Mouse (Mus musculus): ENCODE results near the gene Ndufb2. TPM values are rescaled to one million over a fixed set of nuclear protein-coding genes. Genes with fewer than 3 reads are reported as not detected.

Ndufb2 gene
- 408 and 423 TPM in 2 replicates for polyA plus RNA-seq (2015; fragmentation: Nextera tagmentation; extraction: Ambion mirVana)

GRCm38 (mm10) chr6:39592401-39593214 lies at the start of gene Ndufb2:
Gene Ndufb2 (plus strand): TSS chr6:39592574.
- WGBS, result under 1% methylated on average over 56 of the region's 56 CpGs
- H3K9ac ChIP-seq (ENCODE audit: low read depth, low read length), result peak within 1 kb of the TSS; percentile 92
- no peaks in the 10 kb centered on the region for H3K9me3 ChIP-seq (ENCODE audit: control insufficient read depth, low read length)
- peak; percentile 99 for ATAC-seq
- H3K4me1 ChIP-seq (ENCODE audit: control insufficient read depth, insufficient read depth, low read length), result peaks cover 7% of the 10 kb centered on the region
- no peaks in the 10 kb centered on the region for H3K27me3 ChIP-seq (replicated peaks; ENCODE audit: control insufficient read depth, insufficient read depth, low read length)
- no peaks in the 10 kb centered on the region for H3K36me3 ChIP-seq (ENCODE audit: control insufficient read depth, insufficient read depth, low read length)
- H3K4me3 ChIP-seq (ENCODE audit: low read length), result peak within 1 kb of the TSS; percentile 85
- H3K4me2 ChIP-seq (ENCODE audit: low read depth, low read length), result peak within 1 kb of the TSS; percentile 66
- peak within 1 kb of the TSS; percentile 88 for H3K27ac ChIP-seq (ENCODE audit: low read length)

- H3K4me3 ChIP-seq (ENCODE audit: low read length), result 0 out of 2 replicates have a peak overlapping the region, but pooled peaks have one; percentile 2
- H3K27me3 ChIP-seq (replicated peaks; ENCODE audit: control insufficient read depth, insufficient read depth, low read length), result no peaks in the 10 kb centered on the region
- H3K27ac ChIP-seq (ENCODE audit: low read length), result peak overlapping the region; percentile 80
- H3K9me3 ChIP-seq (ENCODE audit: control insufficient read depth, low read length), result no peaks in the 10 kb centered on the region
- peak; percentile 92 for ATAC-seq
- no peaks in the 10 kb centered on the region for H3K36me3 ChIP-seq (ENCODE audit: control insufficient read depth, insufficient read depth, low read length)
- peak overlapping the region; percentile 38 for H3K9ac ChIP-seq (ENCODE audit: low read depth, low read length)
- H3K4me2 ChIP-seq (ENCODE audit: low read depth, low read length), result peak overlapping the region; percentile 15; the same call in 1 of the 2 replicates
- H3K4me1 ChIP-seq (ENCODE audit: control insufficient read depth, insufficient read depth, low read length), result peaks cover 42% of the 10 kb centered on the region
- 14% methylated on average over 15 of the region's 15 CpGs for WGBS
Measured at GRCm38 (mm10) chr6:39542631-39543597, 49.5 kb upstream of the Ndufb2 start.

GRCm38 (mm10) chr6:39543769-39544420 lies 48.5 kb upstream of the Ndufb2 start:
- H3K4me1 ChIP-seq (ENCODE audit: control insufficient read depth, insufficient read depth, low read length), result peaks cover 35% of the 10 kb centered on the region
- ATAC-seq, result no peak
- no peaks in the 10 kb centered on the region for H3K36me3 ChIP-seq (ENCODE audit: control insufficient read depth, insufficient read depth, low read length)
- H3K27me3 ChIP-seq (replicated peaks; ENCODE audit: control insufficient read depth, insufficient read depth, low read length), result no peaks in the 10 kb centered on the region
- H3K27ac ChIP-seq (ENCODE audit: low read length), result peak overlapping the region; percentile 80
- 52% methylated on average over 15 of the region's 15 CpGs for WGBS
- H3K9me3 ChIP-seq (ENCODE audit: control insufficient read depth, low read length), result no peaks in the 10 kb centered on the region
- peak overlapping the region; percentile 38; the same call in 1 of the 2 replicates for H3K9ac ChIP-seq (ENCODE audit: low read depth, low read length)
- no peak overlapping the region for H3K4me2 ChIP-seq (ENCODE audit: low read depth, low read length)
- H3K4me3 ChIP-seq (ENCODE audit: low read length), result no peak overlapping the region

- 83% methylated on average over 7 of the region's 7 CpGs for WGBS
- H3K27me3 ChIP-seq (replicated peaks; ENCODE audit: control insufficient read depth, insufficient read depth, low read length), result no peaks in the 10 kb centered on the region
- no peak overlapping the region for H3K9ac ChIP-seq (ENCODE audit: low read depth, low read length)
- ATAC-seq, result no peak
- no peak overlapping the region for H3K4me3 ChIP-seq (ENCODE audit: low read length)
- no peak overlapping the region for H3K4me2 ChIP-seq (ENCODE audit: low read depth, low read length)
- H3K4me1 ChIP-seq (ENCODE audit: control insufficient read depth, insufficient read depth, low read length), result peaks cover 19% of the 10 kb centered on the region
- 0 out of 2 replicates have a peak overlapping the region, but pooled peaks have one; percentile 13 for H3K27ac ChIP-seq (ENCODE audit: low read length)
- H3K9me3 ChIP-seq (ENCODE audit: control insufficient read depth, low read length), result no peaks in the 10 kb centered on the region
- no peaks in the 10 kb centered on the region for H3K36me3 ChIP-seq (ENCODE audit: control insufficient read depth, insufficient read depth, low read length)
Measured at GRCm38 (mm10) chr6:39545474-39545873, 46.9 kb upstream of the Ndufb2 start.

- H3K4me1 ChIP-seq (ENCODE audit: control insufficient read depth, insufficient read depth, low read length), result peaks cover 15% of the 10 kb centered on the region
- H3K27ac ChIP-seq (ENCODE audit: low read length), result no peak overlapping the region
- no peaks in the 10 kb centered on the region for H3K27me3 ChIP-seq (replicated peaks; ENCODE audit: control insufficient read depth, insufficient read depth, low read length)
- H3K9me3 ChIP-seq (ENCODE audit: control insufficient read depth, low read length), result no peaks in the 10 kb centered on the region
- no peak overlapping the region for H3K4me3 ChIP-seq (ENCODE audit: low read length)
- H3K4me2 ChIP-seq (ENCODE audit: low read depth, low read length), result no peak overlapping the region
- WGBS, result 70% methylated on average over 5 of the region's 5 CpGs
- no peak overlapping the region for H3K9ac ChIP-seq (ENCODE audit: low read depth, low read length)
- ATAC-seq, result no peak
- no peaks in the 10 kb centered on the region for H3K36me3 ChIP-seq (ENCODE audit: control insufficient read depth, insufficient read depth, low read length)
Measured at GRCm38 (mm10) chr6:39548030-39548429, 44.3 kb upstream of the Ndufb2 start.

- H3K27me3 ChIP-seq (replicated peaks; ENCODE audit: control insufficient read depth, insufficient read depth, low read length), result no peaks in the 10 kb centered on the region
- no peak overlapping the region for H3K4me3 ChIP-seq (ENCODE audit: low read length)
- no peak for ATAC-seq
- H3K4me2 ChIP-seq (ENCODE audit: low read depth, low read length), result no peak overlapping the region
- no peaks in the 10 kb centered on the region for H3K9me3 ChIP-seq (ENCODE audit: control insufficient read depth, low read length)
- no peak overlapping the region for H3K27ac ChIP-seq (ENCODE audit: low read length)
- H3K36me3 ChIP-seq (ENCODE audit: control insufficient read depth, insufficient read depth, low read length), result no peaks in the 10 kb centered on the region
- WGBS, result 61% methylated on average over 8 of the region's 8 CpGs
- H3K4me1 ChIP-seq (ENCODE audit: control insufficient read depth, insufficient read depth, low read length), result peaks cover 15% of the 10 kb centered on the region
- H3K9ac ChIP-seq (ENCODE audit: low read depth, low read length), result no peak overlapping the region
Measured at GRCm38 (mm10) chr6:39551981-39552636, 40.3 kb upstream of the Ndufb2 start.

- no peak for ATAC-seq
- WGBS, result 61% methylated on average over 12 of the region's 12 CpGs
- Histone ChIP-seq H3K9me3 (ENCODE audit: control insufficient read depth, low read length) (no peaks in the 10 kb centered on the region), H3K4me1 (ENCODE audit: control insufficient read depth, insufficient read depth, low read length) (peaks cover 31% of the 10 kb centered on the region), H3K27me3 (replicated peaks; ENCODE audit: control insufficient read depth, insufficient read depth, low read length) (no peaks in the 10 kb centered on the region), H3K36me3 (ENCODE audit: control insufficient read depth, insufficient read depth, low read length) (no peaks in the 10 kb centered on the region), H3K27ac (ENCODE audit: low read length) (peak overlapping the region; percentile 17; the same call in 1 of the 2 replicates), H3K9ac (ENCODE audit: low read depth, low read length) (no peak overlapping the region), H3K4me3 (ENCODE audit: low read length) (no peak overlapping the region), H3K4me2 (ENCODE audit: low read depth, low read length) (no peak overlapping the region)
Measured at GRCm38 (mm10) chr6:39554888-39555647, 37.3 kb upstream of the Ndufb2 start.

- no peak overlapping the region for H3K4me2 ChIP-seq (ENCODE audit: low read depth, low read length)
- no peaks in the 10 kb centered on the region for H3K36me3 ChIP-seq (ENCODE audit: control insufficient read depth, insufficient read depth, low read length)
- no peaks in the 10 kb centered on the region for H3K27me3 ChIP-seq (replicated peaks; ENCODE audit: control insufficient read depth, insufficient read depth, low read length)
- no peak overlapping the region for H3K4me3 ChIP-seq (ENCODE audit: low read length)
- no peak for ATAC-seq
- no peaks in the 10 kb centered on the region for H3K9me3 ChIP-seq (ENCODE audit: control insufficient read depth, low read length)
- 68% methylated on average over 2 of the region's 2 CpGs for WGBS
- H3K9ac ChIP-seq (ENCODE audit: low read depth, low read length), result no peak overlapping the region
- H3K27ac ChIP-seq (ENCODE audit: low read length), result no peak overlapping the region
- peaks cover 31% of the 10 kb centered on the region for H3K4me1 ChIP-seq (ENCODE audit: control insufficient read depth, insufficient read depth, low read length)
Measured at GRCm38 (mm10) chr6:39555648-39555945, 36.8 kb upstream of the Ndufb2 start.

Measured in intestine, embryonic 16.5 days (tissue).